Mouse (Mus musculus): ENCODE results near the gene Cep170b.

Gene Cep170b

DNA sequence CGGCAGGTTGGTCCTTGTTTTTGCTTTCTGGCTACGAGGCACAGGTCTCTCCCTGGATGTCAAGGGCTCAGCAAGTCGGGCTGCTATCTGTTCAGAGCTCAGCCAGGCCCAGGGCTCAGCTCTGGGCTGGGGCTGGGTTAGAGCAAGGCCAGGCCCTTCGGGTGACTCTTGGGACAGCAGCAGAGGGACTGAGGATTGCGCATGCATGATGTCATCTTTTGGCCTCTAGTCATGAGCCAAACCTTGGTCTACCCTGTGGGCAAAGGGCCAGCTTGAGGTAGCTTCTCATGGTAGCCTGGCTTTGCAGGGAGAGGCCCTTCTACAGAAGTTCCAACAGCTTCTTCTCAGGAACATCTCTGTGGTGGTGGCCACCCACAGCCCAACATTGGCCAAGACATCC is 43.9 kb downstream of the Cep170b start:
- no peak for DNase-seq (ENCODE audit: low read depth, low spot score)

GRCm38 (mm10) chr12:112764991-112765390 is 44.7 kb downstream of the Cep170b start:
- no peak for DNase-seq (ENCODE audit: low read depth, low spot score)

DNA sequence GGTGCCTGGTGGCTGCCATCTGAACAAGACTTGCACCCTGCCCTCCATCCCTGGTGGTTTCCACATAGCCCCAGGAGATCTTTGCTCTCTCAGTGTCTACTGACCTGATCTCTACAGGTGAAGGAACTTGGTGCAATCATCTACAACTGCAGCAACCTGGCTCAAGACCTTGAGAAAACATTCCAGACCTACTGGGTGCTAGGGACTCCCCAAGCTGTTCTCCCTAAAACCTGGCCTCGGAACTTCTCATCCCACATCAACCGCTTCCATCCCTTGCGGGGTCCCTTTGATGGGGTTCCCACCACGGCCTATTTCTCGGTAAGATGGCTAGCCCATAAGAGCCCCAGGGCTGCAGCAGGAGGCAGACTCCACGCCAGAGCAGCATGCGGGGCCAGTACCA is 46.3 kb downstream of the Cep170b start:
- no peak for DNase-seq (ENCODE audit: low read depth, low spot score)

DNA sequence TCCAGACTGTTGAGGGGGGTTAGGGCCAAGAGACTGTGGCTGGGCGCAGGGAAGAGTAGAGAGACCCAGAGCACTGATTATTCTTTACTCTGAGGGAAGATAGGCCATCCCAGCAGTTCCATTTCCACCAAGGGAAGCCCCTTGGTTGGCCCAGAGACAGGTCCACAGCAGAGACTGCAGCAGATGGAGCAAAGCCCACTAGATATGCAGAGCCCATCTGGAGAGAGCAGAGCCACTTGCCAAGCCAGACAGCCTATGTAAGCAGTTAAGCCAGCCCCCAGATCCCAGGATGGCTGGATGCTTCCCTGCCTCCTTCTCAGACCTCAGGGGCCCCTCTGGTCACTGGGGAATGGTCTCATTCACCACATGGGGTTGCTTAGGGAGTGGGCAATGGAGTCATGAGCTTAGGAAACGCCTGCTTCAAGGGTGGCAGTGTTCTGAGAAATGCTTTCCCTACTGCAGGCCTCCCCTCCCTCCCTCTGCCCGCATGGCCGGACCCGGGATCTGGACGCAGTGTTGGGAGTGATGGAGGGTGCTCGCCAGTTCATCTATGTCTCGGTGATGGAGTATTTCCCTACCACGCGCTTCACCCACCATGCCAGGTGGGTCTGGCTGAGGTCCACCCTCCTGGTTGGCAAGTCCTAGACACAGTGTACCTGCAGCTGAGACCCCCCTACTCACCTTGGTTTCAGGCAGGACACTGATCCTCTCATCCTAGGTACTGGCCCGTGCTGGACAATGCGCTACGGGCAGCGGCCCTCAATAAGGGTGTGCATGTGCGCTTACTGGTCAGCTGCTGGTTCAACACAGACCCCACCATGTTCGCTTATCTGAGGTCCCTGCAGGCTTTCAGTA is 47.0 kb downstream of the Cep170b start:
- no peak for DNase-seq (ENCODE audit: low read depth, low spot score)

DNA sequence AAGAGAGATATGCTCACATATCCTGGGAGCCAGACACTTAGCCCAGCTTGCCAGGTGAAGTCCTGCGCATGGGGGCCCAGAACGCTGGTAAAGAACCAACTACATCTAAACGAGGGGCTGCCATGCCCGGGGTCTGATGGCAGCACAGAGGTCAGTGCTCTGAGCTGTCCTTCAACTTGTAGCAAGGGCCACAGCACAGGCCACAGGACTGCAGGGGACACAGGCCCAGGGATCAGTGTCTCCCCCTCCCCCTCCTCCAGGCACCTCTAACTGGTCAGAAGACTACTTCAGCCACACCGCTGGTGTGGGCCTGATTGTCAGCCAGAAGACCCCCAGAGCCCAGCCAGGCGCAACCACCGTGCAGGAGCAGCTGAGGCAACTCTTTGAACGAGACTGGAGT is 47.9 kb downstream of the Cep170b start:
- no peak for DNase-seq (ENCODE audit: low read depth, low spot score)

- DNase-seq (ENCODE audit: low read depth, low spot score) = peak; percentile 39
These were observed 48.8 kb downstream of the Cep170b start for GRCm38 (mm10) chr12:112769031-112769430.

DNA sequence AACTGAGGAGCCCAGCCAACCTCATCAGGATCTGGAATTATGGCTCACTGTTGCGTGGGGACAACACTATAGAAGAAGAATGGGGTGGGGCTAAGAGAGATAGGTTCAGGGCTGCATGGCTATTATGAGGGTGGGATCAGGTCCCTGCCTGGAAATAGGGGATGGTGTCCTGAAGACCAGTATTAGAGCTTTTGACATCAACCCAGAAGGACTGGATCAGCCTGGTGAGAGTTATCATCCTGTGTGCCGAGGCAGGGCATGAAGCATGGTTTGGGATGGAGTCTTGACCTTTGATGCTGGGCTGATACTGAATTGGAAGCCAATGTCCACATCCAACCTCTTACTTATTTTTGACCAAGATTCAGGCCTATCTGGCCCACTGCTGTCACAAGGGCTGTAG is 49.5 kb downstream of the Cep170b start:
- DNase-seq (ENCODE audit: low read depth, low spot score) = no peak

- DNase-seq (ENCODE audit: low read depth, low spot score) = no peak
These were observed 50.1 kb downstream of the Cep170b start for GRCm38 (mm10) chr12:112770396-112770795.

GRCm38 (mm10) chr12:112772306-112772705 is 52.1 kb downstream of the Cep170b start:
- DNase-seq (ENCODE audit: low read depth, low spot score) = no peak

- no peak for DNase-seq (ENCODE audit: low read depth, low spot score)
These were observed 53.1 kb downstream of the Cep170b start for GRCm38 (mm10) chr12:112773366-112773765.

GRCm38 (mm10) chr12:112774026-112774425 is 53.8 kb downstream of the Cep170b start:
- no peak for DNase-seq (ENCODE audit: low read depth, low spot score)

- no peak for DNase-seq (ENCODE audit: low read depth, low spot score)
These were observed 54.2 kb downstream of the Cep170b start for GRCm38 (mm10) chr12:112774481-112774880.

GRCm38 (mm10) chr12:112791026-112791425 is 70.8 kb downstream of the Cep170b start:
- DNase-seq (ENCODE audit: low read depth, low spot score) = no peak

DNA sequence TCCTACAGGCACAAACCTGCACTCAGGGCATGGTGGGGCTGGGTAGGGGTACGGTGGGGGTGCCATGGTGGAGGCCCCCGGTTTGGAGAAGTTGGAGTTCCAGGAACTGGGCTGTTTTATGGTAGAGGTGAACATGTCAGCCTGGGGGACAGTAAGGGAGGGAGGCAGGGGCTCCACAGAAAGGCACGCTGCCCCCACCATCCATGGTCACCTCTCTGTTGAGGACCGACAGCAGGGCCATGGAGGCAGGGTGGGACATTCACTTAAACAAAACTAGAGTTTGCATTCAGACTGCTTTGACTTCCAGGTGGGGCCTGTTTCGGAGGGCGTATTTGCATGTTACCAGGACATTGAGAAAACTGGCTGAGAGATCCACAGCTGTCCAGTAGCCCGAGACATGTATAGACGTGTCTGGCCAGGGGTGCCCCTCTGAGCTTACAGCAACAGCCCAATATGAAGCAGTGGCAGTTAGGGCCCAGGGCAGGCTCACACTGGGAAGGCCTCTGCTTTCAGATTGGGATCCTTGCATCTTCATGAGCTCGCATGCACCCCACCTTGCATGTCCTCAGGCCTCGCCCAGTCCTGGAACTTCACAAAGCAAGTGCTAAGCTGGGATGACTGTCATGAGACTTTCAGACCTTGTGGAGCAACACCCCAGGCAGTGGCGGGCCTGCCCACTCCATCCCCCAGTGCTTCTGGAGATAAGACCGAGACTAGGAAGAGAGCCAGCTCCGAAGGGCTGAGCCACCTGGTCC is 73.5 kb downstream of the Cep170b start:
- DNase-seq (ENCODE audit: low read depth, low spot score) = no peak

DNA sequence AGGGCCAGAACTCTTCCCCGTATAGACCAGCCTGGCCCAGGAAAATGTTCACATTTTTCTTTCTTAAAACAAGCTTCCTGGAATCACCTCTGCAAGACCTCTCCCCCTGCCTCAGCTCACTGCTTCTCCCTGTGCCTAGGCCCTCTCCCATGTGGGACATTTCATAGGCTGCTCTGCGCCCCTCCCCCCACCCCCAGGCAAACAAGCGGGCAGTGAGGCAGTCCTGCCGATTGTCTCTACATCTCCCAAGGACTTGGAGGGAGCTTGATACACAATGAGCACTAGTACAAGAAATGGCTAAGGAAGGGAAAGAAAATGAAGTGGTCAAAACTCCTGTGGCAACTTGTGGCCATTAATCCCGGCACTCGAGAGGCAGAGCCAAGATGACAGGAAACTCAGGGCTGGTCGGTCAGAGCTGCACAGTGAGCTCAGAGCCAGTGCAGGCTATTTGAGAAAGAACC is 74.1 kb downstream of the Cep170b start:
- no peak for DNase-seq (ENCODE audit: low read depth, low spot score)

- no peak for DNase-seq (ENCODE audit: low read depth, low spot score)
These were observed 74.7 kb downstream of the Cep170b start for GRCm38 (mm10) chr12:112794998-112795397.

GRCm38 (mm10) chr12:112795466-112796104 is 75.3 kb downstream of the Cep170b start:
- DNase-seq (ENCODE audit: low read depth, low spot score) = no peak
